Mouse (Mus musculus) liver, embryonic 14.5 days (tissue): ENCODE data around the gene Cyp2w1.

Experiments
- CTCF ChIP-seq: IDR thresholded peaks from 2 replicates; pipeline ENCODE4 v1.5.1; 2016; ENCODE audit warnings: antibody characterized with exemption, low read depth, control low read depth
- EP300 ChIP-seq: IDR thresholded peaks from 2 replicates; pipeline ENCODE4 v1.6.1; 2016; ENCODE audit warnings: antibody characterized with exemption, low read depth

GRCm38 (mm10) chr5:139317751-139318504 is 34.5 kb upstream of the Cyp2w1 start:
- TF ChIP-seq EP300 (no peak), CTCF (no peak)
